Mouse (Mus musculus): ENCODE data around the gene Sell. TPM values are rescaled to one million over a fixed set of nuclear protein-coding genes. Genes with fewer than 3 reads are reported as not detected.
"Not testable (repeated sequence)": the region's sequence is repeated elsewhere in the genome, so short reads cannot be mapped to it uniquely, and the experiment has no call there.

The Sell gene
- polyA plus RNA-seq (2014; fragmentation: Nextera tagmentation; extraction: Ambion mirVana) = 0.34 TPM in 1 of 2 replicates, not detected in the other

DNA sequence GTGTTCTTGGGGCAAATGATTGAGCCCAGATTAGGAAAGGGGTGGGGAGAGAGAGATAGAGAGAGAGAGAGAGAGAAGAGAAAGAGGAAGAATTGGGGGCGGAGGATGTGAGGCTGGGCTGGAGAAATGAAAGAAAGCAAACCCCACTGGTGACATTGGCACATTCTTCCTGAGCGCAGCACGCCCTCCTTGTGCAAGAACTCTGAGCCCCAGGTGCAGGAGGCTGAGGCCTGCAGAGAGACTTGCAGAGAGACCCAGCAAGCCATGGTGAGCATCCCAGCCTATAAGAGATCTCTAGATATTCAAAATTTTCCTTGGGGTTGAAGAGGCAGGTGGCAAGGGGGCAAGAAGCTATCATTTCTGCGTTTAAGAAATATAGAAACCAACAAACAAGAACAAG is at the start of gene Sell:
Gene Sell, plus strand, starts transcription at position 58 of the 400 bp plus-strand sequence.
- H3K4me3 ChIP-seq (ENCODE audit: control insufficient read depth in 1 of 2, insufficient read depth in 1 of 2, low read depth in 1 of 2, low read length in 2 of 2) = no peak within 1 kb of the TSS
- H3K4me2 ChIP-seq (ENCODE audit: low read length) = no peak within 1 kb of the TSS
- H3K4me1 ChIP-seq (ENCODE audit: control insufficient read depth in 2 of 2, insufficient read depth in 2 of 2, low read length in 2 of 2) = no peaks in the 10 kb centered on the region
- no peaks in the 10 kb centered on the region for H3K9me3 ChIP-seq (ENCODE audit: control insufficient read depth, low read length)
- H3K27ac ChIP-seq (replicated peaks in 1 of 2; ENCODE audit: control insufficient read depth in 1 of 2, insufficient read depth in 1 of 2, low read depth in 2 of 2, low read length in 2 of 2) = no peak within 1 kb of the TSS
- no peak within 1 kb of the TSS for H3K9ac ChIP-seq (ENCODE audit: low read length)
- no peaks in the 10 kb centered on the region for H3K27me3 ChIP-seq (ENCODE audit: control insufficient read depth, insufficient read depth, low read length)
- WGBS = 69% methylated on average over 4 of the region's 4 CpGs
- H3K36me3 ChIP-seq (ENCODE audit: control insufficient read depth, insufficient read depth, low read length) = no peaks in the 10 kb centered on the region
- no peak for ATAC-seq (ENCODE audit: insufficient number of reproducible peaks, insufficient read depth, low FRiP score, low read depth)

DNA sequence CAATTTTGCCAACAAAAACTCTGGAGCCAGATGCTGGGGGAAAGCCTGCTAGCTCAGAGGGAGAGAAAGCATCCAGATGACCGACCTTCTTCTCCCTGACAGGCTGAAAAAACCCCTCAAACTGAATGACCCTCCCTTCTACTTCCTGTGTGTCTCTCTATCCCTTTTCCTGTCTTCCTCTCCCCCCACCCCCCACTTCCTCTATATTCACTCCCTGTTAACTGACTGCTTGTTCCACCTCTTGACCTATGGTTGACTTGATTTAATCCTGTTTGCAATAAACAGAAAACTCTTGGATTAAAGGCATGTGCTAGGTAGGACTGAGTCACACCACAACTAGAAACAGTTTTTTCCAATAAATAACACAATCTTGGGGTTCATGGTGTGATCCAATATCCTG is 47.2 kb upstream of the Sell start:
- ATAC-seq (ENCODE audit: insufficient number of reproducible peaks, insufficient read depth, low FRiP score, low read depth) = no peak
- Histone ChIP-seq H3K27ac (replicated peaks in 1 of 2; ENCODE audit: control insufficient read depth in 1 of 2, insufficient read depth in 1 of 2, low read depth in 2 of 2, low read length in 2 of 2) (no peak overlapping the region), H3K4me2 (ENCODE audit: low read length) (no peak overlapping the region), H3K36me3 (ENCODE audit: control insufficient read depth, insufficient read depth, low read length) (no peaks in the 10 kb centered on the region), H3K9me3 (ENCODE audit: control insufficient read depth, low read length) (no peaks in the 10 kb centered on the region), H3K4me1 (ENCODE audit: control insufficient read depth in 2 of 2, insufficient read depth in 2 of 2, low read length in 2 of 2) (no peaks in the 10 kb centered on the region), H3K4me3 (ENCODE audit: control insufficient read depth in 1 of 2, insufficient read depth in 1 of 2, low read depth in 1 of 2, low read length in 2 of 2) (no peak overlapping the region), H3K9ac (ENCODE audit: low read length) (no peak overlapping the region), H3K27me3 (ENCODE audit: control insufficient read depth, insufficient read depth, low read length) (no peaks in the 10 kb centered on the region)
- 67% methylated on average over 1 of the region's 1 CpGs for WGBS

DNA sequence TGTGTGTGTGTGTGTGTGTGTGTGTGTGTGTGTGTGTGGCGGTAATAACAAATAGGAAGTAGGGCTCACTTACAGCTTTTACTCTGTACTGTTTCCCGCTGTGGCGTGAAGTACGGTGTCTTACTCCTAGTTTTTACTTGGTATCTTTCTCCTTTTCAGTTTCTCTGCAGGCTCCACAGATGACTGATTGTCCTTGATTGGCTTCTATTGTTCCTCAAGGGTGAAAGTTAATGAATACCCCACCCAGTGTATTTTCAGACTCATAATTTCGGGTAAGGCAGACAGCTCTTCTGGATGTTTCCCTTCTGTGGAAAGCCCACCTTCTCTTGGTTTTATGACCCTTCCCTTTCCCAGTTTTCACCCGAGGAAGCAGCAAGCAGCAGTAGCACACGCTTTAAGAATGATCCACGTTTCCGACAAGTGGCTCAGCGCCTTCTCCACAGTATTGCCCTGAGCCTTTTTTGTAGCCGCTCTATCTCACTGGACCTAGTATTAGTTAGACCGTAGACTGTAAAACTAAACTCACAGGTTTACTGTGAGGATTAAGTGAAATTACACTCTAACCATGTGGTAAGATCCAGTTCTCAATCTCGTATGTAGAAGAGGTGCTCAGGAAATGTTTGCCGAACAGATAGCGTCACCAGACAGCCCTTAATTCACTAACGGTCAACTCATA is 43.4 kb upstream of the Sell start:
- Histone ChIP-seq H3K36me3 (ENCODE audit: control insufficient read depth, insufficient read depth, low read length) (no peaks in the 10 kb centered on the region), H3K4me3 (ENCODE audit: control insufficient read depth in 1 of 2, insufficient read depth in 1 of 2, low read depth in 1 of 2, low read length in 2 of 2) (no peak overlapping the region), H3K27ac (replicated peaks in 1 of 2; ENCODE audit: control insufficient read depth in 1 of 2, insufficient read depth in 1 of 2, low read depth in 2 of 2, low read length in 2 of 2) (no peak overlapping the region), H3K27me3 (ENCODE audit: control insufficient read depth, insufficient read depth, low read length) (no peaks in the 10 kb centered on the region), H3K9ac (ENCODE audit: low read length) (no peak overlapping the region), H3K4me1 (ENCODE audit: control insufficient read depth in 2 of 2, insufficient read depth in 2 of 2, low read length in 2 of 2) (no peaks in the 10 kb centered on the region), H3K9me3 (ENCODE audit: control insufficient read depth, low read length) (no peaks in the 10 kb centered on the region), H3K4me2 (ENCODE audit: low read length) (no peak overlapping the region)
- no peak for ATAC-seq (ENCODE audit: insufficient number of reproducible peaks, insufficient read depth, low FRiP score, low read depth)
- 84% methylated on average over 16 of the region's 16 CpGs for WGBS

DNA sequence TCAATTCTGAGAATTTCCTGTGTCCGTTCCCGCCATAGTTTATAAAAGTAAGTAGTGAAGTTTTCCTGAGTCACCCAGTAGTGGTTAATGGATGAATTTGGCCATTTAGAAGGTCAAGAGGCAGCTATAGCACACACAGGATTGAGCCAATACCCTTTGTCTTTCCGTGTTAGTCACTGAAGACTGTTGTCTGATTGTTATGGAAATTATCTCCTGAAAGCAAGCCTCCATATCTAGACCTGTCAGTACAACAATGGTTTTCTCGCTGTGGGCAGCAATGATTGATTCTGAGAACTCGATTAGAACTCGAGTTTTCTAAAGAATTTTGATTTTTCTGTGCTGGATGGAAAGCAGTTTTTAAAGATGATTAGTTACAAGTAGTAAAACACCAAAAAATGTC is 42.0 kb upstream of the Sell start:
- no peak overlapping the region for H3K9ac ChIP-seq (ENCODE audit: low read length)
- no peak overlapping the region for H3K27ac ChIP-seq (replicated peaks in 1 of 2; ENCODE audit: control insufficient read depth in 1 of 2, insufficient read depth in 1 of 2, low read depth in 2 of 2, low read length in 2 of 2)
- ATAC-seq (ENCODE audit: insufficient number of reproducible peaks, insufficient read depth, low FRiP score, low read depth) = no peak
- no peaks in the 10 kb centered on the region for H3K4me1 ChIP-seq (ENCODE audit: control insufficient read depth in 2 of 2, insufficient read depth in 2 of 2, low read length in 2 of 2)
- H3K4me2 ChIP-seq (ENCODE audit: low read length) = no peak overlapping the region
- no peak overlapping the region for H3K4me3 ChIP-seq (ENCODE audit: control insufficient read depth in 1 of 2, insufficient read depth in 1 of 2, low read depth in 1 of 2, low read length in 2 of 2)
- no peaks in the 10 kb centered on the region for H3K27me3 ChIP-seq (ENCODE audit: control insufficient read depth, insufficient read depth, low read length)
- no peaks in the 10 kb centered on the region for H3K9me3 ChIP-seq (ENCODE audit: control insufficient read depth, low read length)
- WGBS = 46% methylated on average over 6 of the region's 6 CpGs
- H3K36me3 ChIP-seq (ENCODE audit: control insufficient read depth, insufficient read depth, low read length) = no peaks in the 10 kb centered on the region

DNA sequence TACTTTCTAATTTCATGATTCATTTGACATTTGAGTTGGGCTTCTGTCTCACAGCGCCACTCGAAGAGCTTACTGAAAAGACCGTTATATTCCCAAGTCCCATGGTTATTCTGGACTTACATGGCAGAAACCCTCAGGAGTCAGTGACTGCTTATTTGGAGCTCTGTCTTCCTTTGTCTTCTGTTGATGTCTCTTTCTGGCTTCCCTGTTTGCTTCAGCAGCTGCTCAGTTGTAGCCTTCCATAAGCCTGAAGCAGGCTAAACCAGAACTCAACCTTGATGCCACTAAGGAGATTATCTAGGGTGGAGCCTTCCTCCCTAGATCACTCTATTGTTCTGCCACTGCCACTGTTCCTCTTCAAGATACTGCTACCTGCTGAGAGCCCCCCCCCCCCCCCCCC is 41.0 kb upstream of the Sell start:
- not testable (repeated sequence) for H3K4me2 ChIP-seq (ENCODE audit: low read length); H3K27me3 ChIP-seq (ENCODE audit: control insufficient read depth, insufficient read depth, low read length); ATAC-seq (ENCODE audit: insufficient number of reproducible peaks, insufficient read depth, low FRiP score, low read depth); H3K27ac ChIP-seq (replicated peaks in 1 of 2; ENCODE audit: control insufficient read depth in 1 of 2, insufficient read depth in 1 of 2, low read depth in 2 of 2, low read length in 2 of 2); H3K4me3 ChIP-seq (ENCODE audit: control insufficient read depth in 1 of 2, insufficient read depth in 1 of 2, low read depth in 1 of 2, low read length in 2 of 2); H3K4me1 ChIP-seq (ENCODE audit: control insufficient read depth in 2 of 2, insufficient read depth in 2 of 2, low read length in 2 of 2); H3K9me3 ChIP-seq (ENCODE audit: control insufficient read depth, low read length); H3K36me3 ChIP-seq (ENCODE audit: control insufficient read depth, insufficient read depth, low read length); H3K9ac ChIP-seq (ENCODE audit: low read length)
- 82% methylated on average over 3 of the region's 3 CpGs for WGBS

DNA sequence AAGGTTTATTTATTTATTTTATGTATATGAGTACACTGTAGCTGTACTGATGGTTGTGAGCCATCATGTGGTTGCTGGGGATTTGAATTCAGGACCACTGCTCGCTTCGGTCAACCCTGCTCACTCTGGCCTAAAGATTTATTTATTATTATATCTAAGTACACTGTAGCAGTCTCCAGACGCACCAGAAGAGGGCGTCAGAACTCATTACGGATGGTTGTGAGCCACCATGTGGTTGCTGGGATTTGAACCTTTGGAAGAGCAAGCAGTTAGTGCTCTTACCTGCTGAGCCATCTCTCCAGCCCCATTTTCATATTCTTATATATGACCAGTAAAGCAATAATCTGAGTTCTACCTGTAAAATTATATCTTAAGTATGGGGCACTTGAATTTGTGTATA is 39.7 kb upstream of the Sell start:
- ATAC-seq (ENCODE audit: insufficient number of reproducible peaks, insufficient read depth, low FRiP score, low read depth); H3K27ac ChIP-seq (replicated peaks in 1 of 2; ENCODE audit: control insufficient read depth in 1 of 2, insufficient read depth in 1 of 2, low read depth in 2 of 2, low read length in 2 of 2): not testable (repeated sequence)
- 68% methylated on average over 5 of the region's 5 CpGs for WGBS

DNA sequence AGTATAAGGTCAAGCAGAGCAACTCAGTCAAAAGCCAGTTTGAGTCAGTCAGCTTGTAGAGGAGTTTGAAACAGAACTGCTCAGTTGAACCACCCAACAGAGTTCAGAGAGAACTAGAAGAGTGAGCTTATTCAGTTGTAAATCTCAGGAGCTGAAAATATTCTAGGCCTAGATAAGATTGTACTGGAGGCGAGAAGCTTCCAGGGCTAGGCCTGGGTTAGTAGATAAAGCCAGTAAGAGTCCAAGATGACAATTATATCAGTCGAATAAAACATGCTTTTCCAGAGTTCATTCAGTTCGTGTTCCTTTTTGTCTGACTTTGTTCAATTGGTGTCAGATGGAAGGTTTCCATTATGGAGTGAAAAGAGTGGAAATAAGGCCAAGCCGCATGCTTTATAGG is 36.1 kb upstream of the Sell start:
- no peak overlapping the region for H3K4me2 ChIP-seq (ENCODE audit: low read length)
- ATAC-seq (ENCODE audit: insufficient number of reproducible peaks, insufficient read depth, low FRiP score, low read depth) = no peak
- no peak overlapping the region for H3K4me3 ChIP-seq (ENCODE audit: control insufficient read depth in 1 of 2, insufficient read depth in 1 of 2, low read depth in 1 of 2, low read length in 2 of 2)
- H3K9ac ChIP-seq (ENCODE audit: low read length) = no peak overlapping the region
- H3K36me3 ChIP-seq (ENCODE audit: control insufficient read depth, insufficient read depth, low read length) = no peaks in the 10 kb centered on the region
- H3K9me3 ChIP-seq (ENCODE audit: control insufficient read depth, low read length) = no peaks in the 10 kb centered on the region
- no peak overlapping the region for H3K27ac ChIP-seq (replicated peaks in 1 of 2; ENCODE audit: control insufficient read depth in 1 of 2, insufficient read depth in 1 of 2, low read depth in 2 of 2, low read length in 2 of 2)
- 65% methylated on average over 4 of the region's 4 CpGs for WGBS
- H3K4me1 ChIP-seq (ENCODE audit: control insufficient read depth in 2 of 2, insufficient read depth in 2 of 2, low read length in 2 of 2) = no peaks in the 10 kb centered on the region
- H3K27me3 ChIP-seq (ENCODE audit: control insufficient read depth, insufficient read depth, low read length) = no peaks in the 10 kb centered on the region

More for the DNA sequence above, 39.7 kb upstream of the Sell start:
- not testable (repeated sequence) for H3K36me3 ChIP-seq (ENCODE audit: control insufficient read depth, insufficient read depth, low read length); H3K4me2 ChIP-seq (ENCODE audit: low read length); H3K9me3 ChIP-seq (ENCODE audit: control insufficient read depth, low read length); H3K27me3 ChIP-seq (ENCODE audit: control insufficient read depth, insufficient read depth, low read length); H3K4me1 ChIP-seq (ENCODE audit: control insufficient read depth in 2 of 2, insufficient read depth in 2 of 2, low read length in 2 of 2); H3K4me3 ChIP-seq (ENCODE audit: control insufficient read depth in 1 of 2, insufficient read depth in 1 of 2, low read depth in 1 of 2, low read length in 2 of 2); H3K9ac ChIP-seq (ENCODE audit: low read length)

DNA sequence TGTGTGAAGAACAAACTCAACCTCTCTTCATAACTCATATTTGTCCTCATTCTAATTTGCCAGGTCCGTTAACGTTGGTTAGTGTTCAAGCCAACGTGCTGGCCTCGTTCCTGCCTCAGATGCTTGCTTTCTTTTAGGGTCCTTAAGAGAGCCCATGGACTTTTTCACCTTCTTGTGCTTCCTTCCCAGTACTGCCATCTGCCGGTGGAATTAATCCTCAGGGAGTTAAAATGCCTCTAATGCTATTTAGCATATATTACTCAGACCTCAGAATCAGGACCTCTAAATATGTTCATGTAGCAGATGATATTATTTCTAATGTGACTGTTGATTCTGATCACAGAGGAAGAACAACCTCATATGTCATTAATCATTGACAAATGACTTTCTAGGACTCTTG is 34.4 kb upstream of the Sell start:
- H3K9ac ChIP-seq (ENCODE audit: low read length) = no peak overlapping the region
- 51% methylated on average over 5 of the region's 5 CpGs for WGBS
- H3K4me1 ChIP-seq (ENCODE audit: control insufficient read depth in 2 of 2, insufficient read depth in 2 of 2, low read length in 2 of 2) = no peaks in the 10 kb centered on the region
- H3K4me2 ChIP-seq (ENCODE audit: low read length) = no peak overlapping the region
- H3K27ac ChIP-seq (replicated peaks in 1 of 2; ENCODE audit: control insufficient read depth in 1 of 2, insufficient read depth in 1 of 2, low read depth in 2 of 2, low read length in 2 of 2) = no peak overlapping the region
- no peaks in the 10 kb centered on the region for H3K9me3 ChIP-seq (ENCODE audit: control insufficient read depth, low read length)
- ATAC-seq (ENCODE audit: insufficient number of reproducible peaks, insufficient read depth, low FRiP score, low read depth) = no peak
- H3K27me3 ChIP-seq (ENCODE audit: control insufficient read depth, insufficient read depth, low read length) = no peaks in the 10 kb centered on the region
- no peak overlapping the region for H3K4me3 ChIP-seq (ENCODE audit: control insufficient read depth in 1 of 2, insufficient read depth in 1 of 2, low read depth in 1 of 2, low read length in 2 of 2)
- H3K36me3 ChIP-seq (ENCODE audit: control insufficient read depth, insufficient read depth, low read length) = no peaks in the 10 kb centered on the region

Measured in heart, embryonic 14.5 days (tissue).